Mouse (Mus musculus) embryonic facial prominence, embryonic 12.5 days (tissue): ENCODE results near the gene Ubap2l. TPM values are rescaled to one million over a fixed set of nuclear protein-coding genes. Genes with fewer than 3 reads are reported as not detected.

Experiments
- microRNA counts: library from miRNA; unstranded; fragments of <30 nt; microRNA quantifications from one replicate; lab custom pipeline; 2017
- microRNA-seq: library from miRNA; unstranded; fragments of <30 nt; microRNA quantifications from one replicate; pipeline ENCODE4, GENCODE M21; 2017
- polyA plus RNA-seq: library from polyadenylated mRNA; unstranded; fragments of >200 nt; fragmentation: Nextera tagmentation; extraction: Ambion mirVana; gene quantifications from 2 replicates; pipeline ENCODE4 v1.2.1, GENCODE M21; 2016

The Ubap2l gene
- polyA plus RNA-seq, 1 experiment from 2014 or later: 230 TPM

MicroRNAs encoded within 50 kb of the gene (microRNA counts, 519-probe panel; counts per million panel counts)
- microRNA mmu-miR-190b (lab: Ali Mortazavi, UCI): 460 counts per million, percentile 65 among the panel's probes with 10 or more counts

Small RNAs within 50 kb of the gene (microRNA-seq; reads per million reads assigned to microRNA genes)
- 18.9 reads per million, percentile 34 among the genes with 10 or more reads in this experiment for gene Mir190b
- 1.1 reads per million for gene Mir7669

Other genes starting within 250 kb of the Ubap2l start
- gene She, start 221.3 kb downstream of the Ubap2l start, polyA plus RNA-seq: 4.8 and 5.0 TPM in 2 replicates
- 0.60 and 0.79 TPM in 2 replicates for gene Il6ra, start 139.4 kb downstream of the Ubap2l start, polyA plus RNA-seq
- 19.1 and 22.9 TPM in 2 replicates for gene Atp8b2, start 89.1 kb downstream of the Ubap2l start, polyA plus RNA-seq
- gene Hax1, start 53.8 kb downstream of the Ubap2l start, polyA plus RNA-seq: 172 and 173 TPM in 2 replicates
- gene 4933434E20Rik, start 992 bp downstream of the Ubap2l start, polyA plus RNA-seq: 147 and 149 TPM in 2 replicates
- gene Tpm3, start 20.0 kb upstream of the Ubap2l start, polyA plus RNA-seq: 517 TPM in 2 replicates
- 0.35 and 0.43 TPM in 2 replicates for gene Nup210l, start 51.5 kb upstream of the Ubap2l start, polyA plus RNA-seq
- gene Rps27, start 161.0 kb upstream of the Ubap2l start, polyA plus RNA-seq: 1,310 and 1,325 TPM in 2 replicates
- gene Rab13, start 161.1 kb upstream of the Ubap2l start, polyA plus RNA-seq: 27.7 and 30.6 TPM in 2 replicates
- 90.5 and 97.3 TPM in 2 replicates for gene Jtb, start 179.0 kb upstream of the Ubap2l start, polyA plus RNA-seq
- gene Creb3l4, start 190.9 kb upstream of the Ubap2l start, polyA plus RNA-seq: 8.5 and 9.7 TPM in 2 replicates
- 63.3 and 63.5 TPM in 2 replicates for gene Slc39a1, start 195.5 kb upstream of the Ubap2l start, polyA plus RNA-seq
- 20.3 and 21.7 TPM in 2 replicates for gene Crtc2, start 201.5 kb upstream of the Ubap2l start, polyA plus RNA-seq
- 5.7 and 8.0 TPM in 2 replicates for gene Dennd4b, start 212.6 kb upstream of the Ubap2l start, polyA plus RNA-seq
- gene Gatad2b, start 240.6 kb upstream of the Ubap2l start, polyA plus RNA-seq: 16.6 and 18.2 TPM in 2 replicates